Mouse (Mus musculus) urinary bladder, postnatal 14 days (tissue): ENCODE measurements around the gene Kdm6b.
"Not testable (repeated sequence)": the region's sequence is repeated elsewhere in the genome, so short reads cannot be mapped to it uniquely, and the experiment has no call there.

Experiments
- DNase-seq: peaks from one replicate; pipeline ENCODE4 v3.0.0; 2021; ENCODE audit warnings: low spot score

Gene Kdm6b

GRCm38 (mm10) chr11:69406282-69406681 lies 7.2 kb downstream of the Kdm6b start:
- DNase-seq = no peak

- no peak for DNase-seq
These were observed 7.9 kb downstream of the Kdm6b start for GRCm38 (mm10) chr11:69405397-69406200.

DNA sequence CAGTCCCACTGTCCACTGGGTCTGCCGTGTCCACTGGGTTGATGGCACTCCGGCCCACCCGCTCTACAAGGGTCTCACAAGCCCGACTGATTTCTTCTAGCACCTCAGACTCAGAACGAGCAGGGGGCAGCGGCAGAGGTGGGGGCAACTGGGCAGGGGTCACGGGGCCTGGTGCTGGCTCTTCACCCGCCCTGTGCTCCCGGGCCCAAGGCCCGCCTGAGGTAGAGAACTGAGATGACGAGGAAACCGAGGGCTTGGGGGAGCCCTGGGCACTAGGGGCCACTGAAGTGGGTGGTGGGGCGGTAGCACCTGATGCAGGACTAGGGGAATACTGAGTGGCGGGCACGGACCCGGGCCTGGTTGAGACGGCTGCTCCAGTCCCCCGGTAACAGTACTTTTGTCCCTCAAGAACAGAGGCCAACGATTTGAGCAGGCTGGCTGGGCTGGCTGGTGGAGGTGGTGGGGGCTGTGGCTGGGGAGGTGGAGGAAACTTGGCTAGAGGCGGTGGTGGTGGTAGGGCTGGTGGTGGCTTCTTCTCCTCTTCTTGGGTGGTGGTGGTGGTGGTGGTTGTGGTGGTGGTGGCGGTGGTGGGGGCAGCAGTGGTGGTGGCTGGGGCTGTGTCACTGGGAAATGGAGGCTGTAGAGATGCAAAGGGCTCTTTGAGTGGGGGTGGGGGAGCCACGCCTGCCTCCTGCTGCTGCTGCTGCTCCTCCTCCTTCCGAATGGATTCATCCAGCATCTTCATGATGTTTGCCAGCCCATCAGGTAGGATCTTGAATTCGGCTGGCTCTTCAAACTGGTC lies 8.7 kb downstream of the Kdm6b start:
- DNase-seq = no peak

DNA sequence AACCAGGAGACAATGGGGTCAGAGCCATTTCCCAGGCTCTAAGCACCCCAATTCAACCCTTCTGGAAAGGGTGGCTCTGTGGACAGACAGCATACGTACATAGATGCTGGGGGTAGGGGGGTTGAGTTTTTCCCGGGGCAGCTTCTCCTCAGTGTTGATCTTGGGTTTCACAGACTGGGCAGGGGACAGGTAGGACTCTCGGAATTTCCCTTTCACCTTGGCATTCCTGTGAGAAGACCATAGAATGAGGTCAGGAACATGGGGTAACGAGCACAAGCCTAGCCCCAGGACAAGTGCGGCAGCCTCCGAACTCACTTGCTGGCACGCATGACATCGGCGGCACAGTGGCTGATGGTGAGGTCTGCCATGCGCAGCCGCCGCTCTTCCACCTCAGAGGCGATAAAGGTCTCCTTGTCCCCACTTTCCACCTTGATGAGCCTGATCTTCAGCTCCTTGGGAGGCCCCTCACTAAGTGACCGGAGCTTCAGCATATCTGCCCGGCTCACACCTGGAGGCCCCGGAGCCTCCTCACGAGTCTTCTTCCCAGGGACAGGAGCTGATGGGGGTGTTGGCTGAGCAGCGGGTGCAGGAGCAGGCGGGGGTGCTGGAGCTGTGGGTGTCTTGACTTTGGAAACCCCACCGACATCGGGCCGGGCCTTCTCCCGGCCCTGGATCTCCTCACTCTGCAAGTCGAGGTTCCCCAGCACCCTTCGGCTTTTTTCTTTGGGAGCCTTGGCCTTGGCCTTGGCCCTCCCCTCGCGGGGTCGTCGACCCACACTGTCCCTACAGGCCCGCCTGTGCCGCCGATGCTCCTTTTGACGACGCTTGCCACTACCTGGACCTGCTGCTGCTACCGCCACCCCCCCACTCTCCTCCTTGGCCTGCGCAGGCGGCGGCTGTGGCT lies 9.5 kb downstream of the Kdm6b start:
- DNase-seq = no peak

GRCm38 (mm10) chr11:69401987-69402386 lies 11.5 kb downstream of the Kdm6b start:
- no peak for DNase-seq

- DNase-seq = peak; percentile 91
These were observed 12.3 kb downstream of the Kdm6b start for GRCm38 (mm10) chr11:69401210-69401637.

- no peak for DNase-seq
These were observed 13.2 kb downstream of the Kdm6b start for GRCm38 (mm10) chr11:69400083-69400850.

GRCm38 (mm10) chr11:69399201-69400082 lies 14.0 kb downstream of the Kdm6b start:
- no peak for DNase-seq

DNA sequence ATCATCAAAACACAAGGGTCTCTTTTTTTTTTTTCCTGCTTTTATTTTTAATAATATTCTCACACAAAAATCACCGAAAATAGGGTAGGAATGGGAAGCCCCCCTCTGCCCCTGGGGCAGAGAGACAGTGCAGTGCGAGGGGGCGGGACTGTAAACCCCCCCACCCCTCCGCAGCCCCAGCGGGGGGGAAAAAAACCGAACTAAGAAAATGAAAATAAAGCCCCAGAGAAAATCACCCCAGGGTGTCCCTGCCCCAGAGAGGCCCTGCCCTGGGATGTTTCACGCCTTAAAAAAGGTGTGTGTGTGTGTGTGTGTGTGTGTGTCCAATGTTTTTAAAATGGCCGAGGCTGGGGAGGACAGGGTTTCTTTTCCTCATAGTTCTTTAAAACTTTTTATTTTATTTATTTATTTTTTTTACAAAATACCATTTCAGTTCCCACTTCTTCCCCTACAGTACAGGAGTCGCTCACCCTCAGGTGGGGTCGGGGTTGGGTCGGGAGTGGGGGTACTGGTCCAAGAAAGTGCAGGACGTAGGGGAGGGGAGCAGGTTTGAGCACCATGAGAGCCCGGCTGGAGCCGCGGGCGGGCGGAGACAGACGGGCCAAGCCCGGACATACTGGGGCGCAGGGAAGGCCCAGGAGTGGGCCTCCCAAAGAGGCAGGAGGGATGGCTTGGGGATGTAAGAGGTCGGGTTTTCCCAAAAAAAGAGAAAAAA lies 14.8 kb downstream of the Kdm6b start:
- DNase-seq = no peak

DNA sequence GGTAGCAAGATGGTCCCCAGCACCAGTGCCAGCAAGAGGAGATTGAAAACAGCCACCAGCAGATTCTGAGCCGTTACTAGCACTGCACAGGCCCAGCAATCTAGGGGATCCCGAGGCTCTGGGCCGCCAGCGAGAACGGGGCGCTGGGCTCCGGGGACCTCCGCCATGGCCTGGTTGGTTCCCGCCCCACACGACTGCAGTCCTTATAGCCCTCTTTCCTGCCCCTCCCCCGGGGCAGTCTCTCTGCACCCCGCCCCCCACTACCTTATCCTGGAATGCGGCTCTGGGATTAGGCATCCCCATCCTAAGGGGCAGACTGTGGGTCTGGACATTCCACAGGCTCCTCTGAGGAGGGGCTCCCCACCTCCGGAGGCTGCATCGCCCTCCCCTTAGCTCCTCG lies 15.4 kb downstream of the Kdm6b start, which contains the start of gene Tmem88:
Tmem88 (minus strand) TSS at position 176 of the 400 bp plus-strand sequence.
- no peak for DNase-seq

GRCm38 (mm10) chr11:69397581-69398057 lies 15.9 kb downstream of the Kdm6b start:
- DNase-seq = no peak

- no peak for DNase-seq
These were observed 16.7 kb downstream of the Kdm6b start for GRCm38 (mm10) chr11:69396772-69397171.

DNA sequence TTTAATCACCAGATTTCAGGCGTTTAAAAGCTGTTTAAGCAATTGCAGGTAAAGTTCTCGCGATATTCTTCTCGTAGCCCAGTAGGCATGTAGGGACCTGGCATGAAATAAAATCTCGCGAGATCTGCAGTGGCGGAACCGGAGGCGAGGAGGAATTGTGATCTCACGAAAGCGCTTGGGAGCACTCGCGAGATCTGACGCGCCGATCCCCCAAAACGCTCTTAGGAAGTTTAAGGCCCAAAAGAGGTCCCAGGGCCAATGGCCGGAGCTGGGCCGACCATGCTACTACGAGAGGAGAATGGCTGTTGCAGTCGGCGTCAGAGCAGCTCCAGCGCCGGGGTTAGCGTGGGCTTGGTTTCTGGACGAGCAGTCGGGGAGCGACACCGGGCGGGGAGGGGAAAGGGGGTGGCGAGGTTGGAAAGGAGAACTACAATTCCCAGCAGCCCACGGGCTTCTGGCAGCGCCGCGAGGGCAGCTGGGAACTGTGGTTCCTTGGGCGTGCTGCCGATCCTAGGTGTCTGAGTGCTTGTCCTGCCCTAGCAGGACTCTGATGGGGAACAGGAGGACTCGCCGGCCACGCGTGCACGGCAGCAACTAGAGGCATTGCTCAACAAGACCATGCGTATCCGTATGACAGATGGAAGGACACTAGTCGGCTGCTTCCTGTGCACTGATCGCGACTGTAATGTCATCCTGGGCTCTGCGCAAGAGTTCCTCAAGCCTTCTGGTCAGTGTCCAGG lies 17.7 kb downstream of the Kdm6b start:
- DNase-seq = peak; percentile 96

DNA sequence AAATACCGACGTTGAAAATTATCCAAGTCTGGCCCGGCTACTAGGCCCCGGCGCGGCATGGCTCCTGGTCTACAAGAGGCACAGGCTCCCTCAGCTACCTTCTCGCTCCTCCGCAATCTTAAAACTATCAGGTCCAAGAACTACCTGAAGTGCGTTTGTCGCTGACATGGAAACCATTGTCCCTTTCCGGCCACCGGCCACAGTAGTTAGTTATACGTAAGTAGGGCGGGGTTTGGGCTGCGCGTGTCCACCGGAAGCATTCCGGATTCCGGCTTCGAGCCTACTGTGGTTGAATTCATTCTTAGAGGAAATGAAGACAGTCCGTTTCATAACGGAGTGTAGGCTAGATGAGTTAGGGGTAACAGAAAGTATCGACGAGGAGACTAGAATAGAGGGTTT lies 18.2 kb downstream of the Kdm6b start, which contains the start of the genes Naa38 and Cyb5d1:
Naa38 (plus strand) TSS at position 253 of the 399 bp plus-strand sequence.
Cyb5d1 (minus strand) TSS at position 397 of the 399 bp plus-strand sequence.
- DNase-seq = peak; percentile 91

DNA sequence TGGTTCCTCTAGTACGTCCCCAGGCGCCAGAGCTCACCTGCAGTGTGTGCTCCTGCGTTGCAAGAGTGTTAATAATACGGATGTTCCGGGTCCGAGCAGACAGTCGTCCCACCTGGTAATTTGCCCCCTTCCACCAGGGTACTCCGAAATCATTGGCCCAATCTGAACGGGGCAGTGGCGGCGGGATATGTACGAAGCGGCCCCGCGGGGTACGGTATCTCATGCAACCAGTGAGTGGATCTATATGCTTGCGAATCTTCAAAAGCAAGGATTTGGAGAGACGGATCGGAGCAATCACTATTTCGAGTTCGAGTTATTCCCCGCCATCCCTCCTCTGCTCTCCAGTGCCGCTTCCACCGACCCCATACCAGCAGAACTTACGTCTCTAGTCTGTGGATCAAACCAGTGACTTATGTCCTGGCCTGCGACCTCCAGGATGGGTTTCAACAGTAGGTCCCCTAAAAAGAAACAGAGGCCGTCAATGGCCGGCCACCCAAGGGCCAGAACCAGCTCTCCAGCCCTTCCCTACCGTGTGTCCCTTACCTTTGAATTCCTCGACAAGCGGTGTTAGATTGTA lies 18.8 kb downstream of the Kdm6b start:
- not testable (repeated sequence) for DNase-seq

DNA sequence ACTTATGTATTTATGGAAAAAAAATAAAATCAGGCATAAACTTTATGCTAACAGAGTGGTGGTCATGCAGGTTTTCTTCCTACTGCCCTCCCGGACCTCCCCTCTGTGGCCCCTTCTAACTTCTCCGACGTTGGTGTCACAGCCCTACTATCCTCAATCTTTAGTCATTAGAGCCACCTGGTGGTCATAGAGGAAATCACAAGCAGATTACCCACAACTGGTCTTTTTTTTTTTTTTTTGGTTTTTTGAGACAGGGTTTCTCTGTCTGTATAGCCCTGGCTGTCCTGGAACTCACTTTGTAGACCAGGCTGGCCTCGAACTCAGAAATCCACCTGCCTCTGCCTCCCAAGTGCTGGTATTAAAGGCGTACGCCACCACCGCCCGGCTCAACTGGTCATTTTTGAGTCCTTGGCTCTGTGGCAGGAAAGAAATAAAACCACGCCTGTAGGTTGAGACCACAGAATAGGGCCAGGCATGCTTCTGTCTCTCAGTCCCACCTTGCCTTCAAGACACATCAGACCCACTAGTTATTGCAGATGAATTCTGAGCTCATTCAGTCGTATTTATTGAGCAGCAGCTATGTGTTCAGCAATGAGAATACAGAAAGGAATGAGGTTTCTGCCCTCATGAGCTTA lies 23.0 kb downstream of the Kdm6b start:
- peak; percentile 75 for DNase-seq

- peak; percentile 58 for DNase-seq
These were observed 23.7 kb downstream of the Kdm6b start for GRCm38 (mm10) chr11:69389531-69390399.
